Mouse (Mus musculus): ENCODE results near the gene Itpr3. TPM values are rescaled to one million over a fixed set of nuclear protein-coding genes. Genes with fewer than 3 reads are reported as not detected.
A peak's percentile ranks its signal among the peaks of the same experiment; 100 is the strongest.

Itpr3 gene
- polyA plus RNA-seq, 1 experiment: 3.8 TPM

GRCm38 (mm10) chr17:27132238-27132637, 75.1 kb downstream of the Itpr3 start:
- no peak for TF ChIP-seq GATA1 (IDR thresholded peaks at IDR 0.05; ENCODE audit: low read length)

GRCm38 (mm10) chr17:27133551-27134141, 76.5 kb downstream of the Itpr3 start, which contains the start of gene Uqcc2:
TSS of gene Uqcc2 (minus strand) at chr17:27133916.
- TF ChIP-seq GATA1 (IDR thresholded peaks at IDR 0.05; ENCODE audit: low read length): no peak

GRCm38 (mm10) chr17:27134187-27134586, 77.1 kb downstream of the Itpr3 start:
- no peak for TF ChIP-seq GATA1 (IDR thresholded peaks at IDR 0.05; ENCODE audit: low read length)

GRCm38 (mm10) chr17:27134715-27135114, 77.6 kb downstream of the Itpr3 start:
- no peak for TF ChIP-seq GATA1 (IDR thresholded peaks at IDR 0.05; ENCODE audit: low read length)

GRCm38 (mm10) chr17:27138396-27138795, 81.3 kb downstream of the Itpr3 start:
- TF ChIP-seq GATA1 (IDR thresholded peaks at IDR 0.05; ENCODE audit: low read length): no peak

- no peak for TF ChIP-seq GATA1 (IDR thresholded peaks at IDR 0.05; ENCODE audit: low read length)
Observed at GRCm38 (mm10) chr17:27139304-27139703, 82.2 kb downstream of the Itpr3 start.

GRCm38 (mm10) chr17:27140262-27140661, 83.2 kb downstream of the Itpr3 start:
- no peak for TF ChIP-seq GATA1 (IDR thresholded peaks at IDR 0.05; ENCODE audit: low read length)

- TF ChIP-seq GATA1 (IDR thresholded peaks at IDR 0.05; ENCODE audit: low read length): no peak
Observed at GRCm38 (mm10) chr17:27141971-27142450, 84.9 kb downstream of the Itpr3 start.

GRCm38 (mm10) chr17:27144152-27144551, 87.0 kb downstream of the Itpr3 start:
- TF ChIP-seq GATA1 (IDR thresholded peaks at IDR 0.05; ENCODE audit: low read length): no peak

GRCm38 (mm10) chr17:27146323-27146923, 89.3 kb downstream of the Itpr3 start:
- no peak for TF ChIP-seq GATA1 (IDR thresholded peaks at IDR 0.05; ENCODE audit: low read length)

- no peak for TF ChIP-seq GATA1 (IDR thresholded peaks at IDR 0.05; ENCODE audit: low read length)
Observed at GRCm38 (mm10) chr17:27150871-27151270, 93.8 kb downstream of the Itpr3 start.

GRCm38 (mm10) chr17:27151411-27151810, 94.3 kb downstream of the Itpr3 start:
- TF ChIP-seq GATA1 (IDR thresholded peaks at IDR 0.05; ENCODE audit: low read length): no peak

GRCm38 (mm10) chr17:27152976-27153723, 96.0 kb downstream of the Itpr3 start:
- peak; percentile 90 for TF ChIP-seq GATA1 (IDR thresholded peaks at IDR 0.05; ENCODE audit: low read length)

GRCm38 (mm10) chr17:27153773-27154193, 96.7 kb downstream of the Itpr3 start:
- TF ChIP-seq GATA1 (IDR thresholded peaks at IDR 0.05; ENCODE audit: low read length): no peak

GRCm38 (mm10) chr17:27154256-27154655, 97.2 kb downstream of the Itpr3 start:
- no peak for TF ChIP-seq GATA1 (IDR thresholded peaks at IDR 0.05; ENCODE audit: low read length)

GRCm38 (mm10) chr17:27154881-27155280, 97.8 kb downstream of the Itpr3 start:
- TF ChIP-seq GATA1 (IDR thresholded peaks at IDR 0.05; ENCODE audit: low read length): no peak

All from G1E-ER4 (cell line).